Mouse (Mus musculus): ENCODE measurements around the gene Crybb3.

The Crybb3 gene

GRCm38 (mm10) chr5:113081439-113081838 lies at the start of gene Crybb3:
Crybb3 (minus strand) TSS chr5:113081584.
- DNase-seq (ENCODE audit: low spot score in 2 of 2), result peak; percentile 23 to 31

- no peak for DNase-seq (ENCODE audit: low spot score in 2 of 2)
These were observed 47.0 kb upstream of the Crybb3 start for GRCm38 (mm10) chr5:113128426-113128825.

- no peak for DNase-seq (ENCODE audit: low spot score in 2 of 2)
These were observed 45.1 kb upstream of the Crybb3 start for GRCm38 (mm10) chr5:113126476-113126875.

- no peak for DNase-seq (ENCODE audit: low spot score in 2 of 2)
These were observed 42.3 kb upstream of the Crybb3 start for GRCm38 (mm10) chr5:113123693-113124092.

- no peak for DNase-seq (ENCODE audit: low spot score in 2 of 2)
These were observed 41.1 kb upstream of the Crybb3 start for GRCm38 (mm10) chr5:113122326-113123054.

- DNase-seq (ENCODE audit: low spot score in 2 of 2), result no peak
These were observed 40.1 kb upstream of the Crybb3 start for GRCm38 (mm10) chr5:113121591-113121875.

- DNase-seq (ENCODE audit: low spot score in 2 of 2), result no peak
These were observed 39.6 kb upstream of the Crybb3 start for GRCm38 (mm10) chr5:113120741-113121590.

- DNase-seq (ENCODE audit: low spot score in 2 of 2), result no peak
These were observed 38.6 kb upstream of the Crybb3 start for GRCm38 (mm10) chr5:113119861-113120465.

GRCm38 (mm10) chr5:113119291-113119690 lies 37.9 kb upstream of the Crybb3 start:
- no peak for DNase-seq (ENCODE audit: low spot score in 2 of 2)

GRCm38 (mm10) chr5:113118695-113119094 lies 37.3 kb upstream of the Crybb3 start:
- no peak for DNase-seq (ENCODE audit: low spot score in 2 of 2)

- DNase-seq (ENCODE audit: low spot score in 2 of 2), result no peak
These were observed 36.0 kb upstream of the Crybb3 start for GRCm38 (mm10) chr5:113117361-113117760.

- no peak for DNase-seq (ENCODE audit: low spot score in 2 of 2)
These were observed 34.5 kb upstream of the Crybb3 start for GRCm38 (mm10) chr5:113115896-113116295.

- DNase-seq (ENCODE audit: low spot score in 2 of 2), result peak; percentile 39 to 53
These were observed 33.2 kb upstream of the Crybb3 start for GRCm38 (mm10) chr5:113114264-113115225.

- no peak for DNase-seq (ENCODE audit: low spot score in 2 of 2)
These were observed 31.7 kb upstream of the Crybb3 start for GRCm38 (mm10) chr5:113113120-113113519.

- DNase-seq (ENCODE audit: low spot score in 2 of 2), result no peak
These were observed 30.0 kb upstream of the Crybb3 start for GRCm38 (mm10) chr5:113111336-113111735.

GRCm38 (mm10) chr5:113110929-113111328 lies 29.5 kb upstream of the Crybb3 start:
- no peak for DNase-seq (ENCODE audit: low spot score in 2 of 2)

- peak in 1 of 2 experiments; percentile 36 for DNase-seq (ENCODE audit: low spot score in 2 of 2)
These were observed 28.3 kb upstream of the Crybb3 start for GRCm38 (mm10) chr5:113109651-113110050.

GRCm38 (mm10) chr5:113108165-113108764 lies 26.9 kb upstream of the Crybb3 start:
- peak; percentile 22 to 45 for DNase-seq (ENCODE audit: low spot score in 2 of 2)

GRCm38 (mm10) chr5:113107709-113108108 lies 26.3 kb upstream of the Crybb3 start:
- DNase-seq (ENCODE audit: low spot score in 2 of 2), result peak in 1 of 2 experiments; percentile 24

GRCm38 (mm10) chr5:113106594-113106993 lies 25.2 kb upstream of the Crybb3 start:
- no peak for DNase-seq (ENCODE audit: low spot score in 2 of 2)

GRCm38 (mm10) chr5:113105481-113105880 lies 24.1 kb upstream of the Crybb3 start:
- DNase-seq (ENCODE audit: low spot score in 2 of 2), result no peak

Measured in heart, adult 9 months (tissue).